Mouse (Mus musculus): ENCODE results near the gene Diaph2.
"Not testable (repeated sequence)": the region's sequence is repeated elsewhere in the genome, so short reads cannot be mapped to it uniquely, and the experiment has no call there.

Diaph2 gene

DNA sequence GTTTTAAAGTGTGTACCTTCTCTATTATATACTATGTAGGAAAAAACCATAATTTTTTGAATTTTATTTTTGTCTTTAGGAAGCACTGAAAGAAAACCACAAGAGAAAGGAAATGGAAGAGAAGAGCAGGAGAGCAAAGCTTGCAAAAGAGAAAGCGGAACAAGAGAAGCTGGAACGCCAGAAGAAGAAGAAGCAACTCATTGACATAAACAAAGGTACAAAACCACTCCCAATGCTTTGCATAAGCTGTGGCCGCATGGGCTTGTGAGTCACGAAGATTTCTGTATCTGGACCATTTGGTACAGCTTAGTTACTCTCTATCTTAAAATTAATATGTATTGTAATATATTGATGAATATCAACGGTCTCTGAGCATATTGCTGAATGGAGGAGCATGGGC lies 540.2 kb downstream of the Diaph2 start:
- no peak for DNase-seq (ENCODE audit: low spot score)

GRCm38 (mm10) chrX:130350808-130351435 lies 601.4 kb downstream of the Diaph2 start:
- DNase-seq (ENCODE audit: low spot score): no peak

GRCm38 (mm10) chrX:130351480-130351879 lies 601.9 kb downstream of the Diaph2 start:
- no peak for DNase-seq (ENCODE audit: low spot score)

DNA sequence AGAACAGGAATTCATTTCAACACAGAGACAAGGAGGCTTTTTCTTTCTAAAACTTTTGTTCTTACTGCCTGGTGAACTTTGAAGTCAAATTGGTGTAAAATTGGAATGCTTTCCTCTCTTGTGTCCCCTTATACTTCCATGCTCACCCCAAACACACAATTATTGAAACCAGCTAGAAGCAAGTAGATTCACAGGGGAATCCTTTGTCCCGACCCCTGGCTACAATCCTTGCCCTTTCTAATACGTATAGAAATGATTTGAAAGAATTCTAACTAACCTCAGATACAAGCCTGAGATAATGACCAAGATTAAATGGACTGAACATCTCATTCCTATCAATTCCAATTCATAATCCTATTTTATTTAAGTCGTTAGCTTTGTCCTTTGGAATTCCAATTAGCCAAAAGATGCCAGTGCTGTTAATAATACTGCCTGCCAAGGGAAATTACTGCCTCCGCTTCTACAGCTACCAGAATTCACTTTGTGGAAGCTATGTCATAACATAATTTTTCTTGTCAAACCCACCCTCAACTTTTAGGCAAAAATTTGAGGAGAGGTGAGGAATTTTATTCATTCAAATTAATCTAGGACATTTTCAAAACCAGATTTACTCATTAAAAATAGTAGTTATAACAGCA lies 644.1 kb downstream of the Diaph2 start:
- DNase-seq (ENCODE audit: low spot score): no peak

DNA sequence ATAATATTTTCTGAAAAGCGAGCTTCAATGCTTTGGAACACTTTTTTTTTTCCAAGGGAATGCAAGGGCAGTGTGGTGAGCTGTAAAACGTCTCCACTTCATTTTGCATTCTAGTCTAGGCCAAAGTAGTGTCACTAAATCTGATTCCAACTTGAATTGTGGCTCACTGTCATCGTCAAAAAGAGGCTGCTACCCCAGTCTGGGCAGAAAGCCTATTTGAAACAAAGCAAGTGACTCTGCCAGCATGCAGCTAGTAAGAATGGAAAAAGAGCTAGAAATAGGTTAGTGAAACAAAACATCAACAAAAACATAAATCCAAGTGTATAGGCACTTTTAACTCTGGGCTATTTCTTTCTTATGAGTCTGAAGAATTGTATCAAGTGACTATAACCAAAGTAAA lies 653.7 kb downstream of the Diaph2 start:
- no peak for DNase-seq (ENCODE audit: low spot score)

DNA sequence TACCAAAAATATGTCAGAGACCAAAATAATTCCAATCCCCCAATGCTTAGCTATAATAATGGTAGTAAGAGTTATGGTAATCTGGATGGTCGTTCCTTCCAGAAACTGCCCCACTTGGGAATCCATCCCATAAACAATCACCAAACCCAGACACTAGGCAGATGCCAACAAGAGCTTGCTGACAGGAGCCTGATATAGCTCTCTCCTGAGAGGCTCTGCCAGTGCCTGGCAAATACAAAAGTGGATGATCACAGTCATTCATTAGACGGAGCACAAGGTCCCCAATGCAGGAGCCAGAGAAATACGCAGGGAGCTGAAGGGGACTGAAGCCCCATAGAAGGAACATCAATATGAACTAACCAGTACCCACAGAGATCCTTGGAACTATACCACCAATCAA lies 657.9 kb downstream of the Diaph2 start:
- DNase-seq (ENCODE audit: low spot score): not testable (repeated sequence)

GRCm38 (mm10) chrX:130408985-130409384 lies 659.4 kb downstream of the Diaph2 start:
- DNase-seq (ENCODE audit: low spot score): no peak

- DNase-seq (ENCODE audit: low spot score): no peak
Measured at GRCm38 (mm10) chrX:130423134-130423533, 673.6 kb downstream of the Diaph2 start.

DNA sequence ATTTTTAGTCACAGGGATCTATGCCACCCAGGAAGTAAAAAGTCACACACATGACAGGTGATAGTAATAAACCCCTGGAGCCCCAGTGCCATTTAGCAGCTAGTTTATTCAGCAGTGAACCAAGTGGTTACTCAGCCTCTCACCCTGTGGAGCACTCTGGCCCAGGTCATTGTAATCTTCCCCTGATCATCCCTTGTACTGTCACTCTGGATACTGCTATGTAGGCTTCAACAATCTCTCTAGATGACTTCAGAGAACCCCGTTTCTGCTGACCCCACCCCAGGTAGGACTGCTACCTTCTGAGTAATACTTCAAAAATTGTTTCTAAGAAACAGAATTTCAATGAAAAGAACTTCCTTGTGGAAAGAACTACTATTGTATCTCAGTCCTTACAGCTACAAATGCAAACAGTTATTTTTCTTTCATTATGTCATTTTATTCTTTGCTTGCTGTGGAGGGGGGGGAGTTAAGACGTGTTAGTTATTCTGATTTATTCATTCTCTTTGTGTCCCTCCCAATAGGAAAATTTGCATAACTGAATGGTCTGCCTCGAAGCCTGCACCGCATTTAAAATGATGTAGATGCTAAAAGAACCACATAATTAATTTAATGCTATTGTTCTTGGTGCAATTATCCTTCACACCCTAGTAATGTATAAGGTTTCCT lies 702.4 kb downstream of the Diaph2 start:
- no peak for DNase-seq (ENCODE audit: low spot score)

DNA sequence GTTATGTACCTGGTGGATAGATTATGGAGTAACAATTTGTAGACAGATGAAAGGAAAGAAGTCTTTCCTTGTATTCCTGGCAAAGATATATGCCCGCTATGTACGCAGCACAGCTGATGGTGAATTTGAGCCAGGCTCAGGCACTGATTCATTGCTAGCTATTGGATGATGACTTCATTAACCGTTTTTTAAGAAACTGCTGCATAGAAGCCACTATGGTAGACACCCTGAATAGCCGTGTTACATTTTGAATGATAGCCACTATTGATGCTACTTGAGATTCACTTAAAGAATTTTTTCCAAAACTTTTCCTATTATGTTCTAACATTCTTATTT lies 702.9 kb downstream of the Diaph2 start:
- no peak for DNase-seq (ENCODE audit: low spot score)

DNA sequence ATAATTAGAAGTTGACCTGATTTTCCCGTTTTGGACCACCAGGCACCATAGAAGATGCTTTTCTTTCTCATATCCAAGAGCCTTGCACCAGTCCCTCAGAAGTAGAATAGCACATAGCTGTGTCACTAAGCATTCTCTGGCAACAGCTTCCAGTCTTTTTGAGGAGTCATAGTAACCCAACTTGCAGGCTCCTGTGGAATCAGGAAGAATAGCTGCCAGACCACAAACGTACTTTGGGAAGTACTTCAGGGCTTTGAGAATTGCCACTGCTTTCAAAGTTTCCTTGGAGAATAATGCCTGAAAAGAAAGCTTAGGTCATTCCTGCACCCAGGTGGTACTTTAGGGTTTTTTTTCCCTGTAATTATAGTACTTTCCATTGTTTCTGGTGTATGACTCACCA lies 723.6 kb downstream of the Diaph2 start:
- DNase-seq (ENCODE audit: low spot score): no peak

GRCm38 (mm10) chrX:130480877-130481276 lies 731.3 kb downstream of the Diaph2 start:
- no peak for DNase-seq (ENCODE audit: low spot score)

GRCm38 (mm10) chrX:130502680-130503464 lies 753.3 kb downstream of the Diaph2 start:
- no peak for DNase-seq (ENCODE audit: low spot score)

- no peak for DNase-seq (ENCODE audit: low spot score)
Measured at GRCm38 (mm10) chrX:130503465-130503860, 753.9 kb downstream of the Diaph2 start.

- DNase-seq (ENCODE audit: low spot score): no peak
Measured at GRCm38 (mm10) chrX:130505626-130506025, 756.1 kb downstream of the Diaph2 start.

Data from testis, postnatal 14 days (tissue).